Mouse (Mus musculus): ENCODE results near the gene Olfr332. TPM values are rescaled to one million over a fixed set of nuclear protein-coding genes. Genes with fewer than 3 reads are reported as not detected.
"Not testable (repeated sequence)": the region's sequence is repeated elsewhere in the genome, so short reads cannot be mapped to it uniquely, and the experiment has no call there.

Gene Olfr332
- polyA plus RNA-seq (2015; fragmentation: Nextera tagmentation; extraction: Ambion mirVana), result not detected in 2 replicates

DNA sequence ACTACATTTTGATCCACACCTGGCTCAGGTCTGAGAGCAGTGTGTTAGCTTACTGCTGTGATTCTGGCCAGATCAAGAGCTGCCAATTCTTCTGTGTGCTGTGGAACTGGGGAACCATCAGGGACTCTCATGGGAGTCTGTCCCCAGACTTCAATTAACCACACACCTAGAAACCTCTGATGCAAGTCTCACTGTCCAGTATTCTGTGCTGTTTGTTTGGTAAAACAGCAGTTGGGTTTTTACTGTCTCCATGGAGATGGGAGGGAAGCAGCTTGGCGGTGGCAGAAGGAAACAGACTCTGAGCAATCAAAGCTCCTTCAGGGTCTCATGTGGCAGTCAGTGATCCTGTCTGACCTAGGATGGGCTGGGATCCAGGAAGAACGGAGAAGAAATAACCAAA is at the start of gene Olfr332:
TSS of gene Olfr332 (minus strand) at position 101 of the 400 bp plus-strand sequence.
- WGBS, result 66% methylated on average over 2 of the region's 2 CpGs
- Histone ChIP-seq H3K9ac (no peak within 1 kb of the TSS), H3K27ac (no peak within 1 kb of the TSS), H3K4me1 (replicated peaks) (no peaks in the 10 kb centered on the region), H3K36me3 (no peaks in the 10 kb centered on the region), H3K27me3 (replicated peaks) (no peaks in the 10 kb centered on the region), H3K4me3 (replicated peaks) (no peak within 1 kb of the TSS), H3K9me3 (no peaks in the 10 kb centered on the region), H3K4me2 (replicated peaks) (no peak within 1 kb of the TSS)
- no peak for ATAC-seq

- not testable (repeated sequence) for ATAC-seq; H3K9me3 ChIP-seq; H3K4me3 ChIP-seq (replicated peaks); H3K9ac ChIP-seq; H3K4me2 ChIP-seq (replicated peaks); H3K27me3 ChIP-seq (replicated peaks); H3K27ac ChIP-seq; H3K36me3 ChIP-seq; H3K4me1 ChIP-seq (replicated peaks)
Observed at GRCm38 (mm10) chr11:58534736-58535135, 42.4 kb upstream of the Olfr332 start, which contains the start of gene Olfr330. Gene Olfr330, minus strand, starts transcription at chr11:58534836.

GRCm38 (mm10) chr11:58519756-58520155 is 27.4 kb upstream of the Olfr332 start:
- not testable (repeated sequence) for H3K9ac ChIP-seq; H3K9me3 ChIP-seq; H3K27ac ChIP-seq; H3K36me3 ChIP-seq; H3K27me3 ChIP-seq (replicated peaks); H3K4me3 ChIP-seq (replicated peaks); ATAC-seq; H3K4me2 ChIP-seq (replicated peaks); H3K4me1 ChIP-seq (replicated peaks)
- 95% methylated on average over 7 of the region's 9 CpGs for WGBS

DNA sequence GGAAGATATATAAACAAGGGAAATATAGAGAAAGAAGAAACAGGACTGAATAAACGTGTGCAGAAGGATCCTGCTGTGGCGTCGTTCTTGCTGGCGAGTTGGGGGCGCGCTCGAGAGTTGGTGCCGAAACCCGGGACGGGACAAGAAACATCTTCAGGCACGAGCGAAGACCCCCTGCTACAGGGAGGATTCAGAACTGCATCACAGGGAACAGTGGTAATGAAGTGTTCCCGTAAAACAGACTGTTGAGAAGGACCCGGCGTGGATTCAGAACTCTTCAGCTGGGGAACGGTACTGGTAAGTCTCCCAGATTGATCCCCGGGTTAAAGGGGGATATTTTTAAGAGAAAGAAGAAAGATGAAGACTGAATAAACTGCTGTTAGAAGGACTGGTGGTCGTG is 26.6 kb upstream of the Olfr332 start:
- H3K4me2 ChIP-seq (replicated peaks); H3K27me3 ChIP-seq (replicated peaks); H3K27ac ChIP-seq; H3K36me3 ChIP-seq; H3K4me3 ChIP-seq (replicated peaks); H3K4me1 ChIP-seq (replicated peaks); ATAC-seq; H3K9ac ChIP-seq; H3K9me3 ChIP-seq: not testable (repeated sequence)
- 89% methylated on average over 18 of the region's 18 CpGs for WGBS

DNA sequence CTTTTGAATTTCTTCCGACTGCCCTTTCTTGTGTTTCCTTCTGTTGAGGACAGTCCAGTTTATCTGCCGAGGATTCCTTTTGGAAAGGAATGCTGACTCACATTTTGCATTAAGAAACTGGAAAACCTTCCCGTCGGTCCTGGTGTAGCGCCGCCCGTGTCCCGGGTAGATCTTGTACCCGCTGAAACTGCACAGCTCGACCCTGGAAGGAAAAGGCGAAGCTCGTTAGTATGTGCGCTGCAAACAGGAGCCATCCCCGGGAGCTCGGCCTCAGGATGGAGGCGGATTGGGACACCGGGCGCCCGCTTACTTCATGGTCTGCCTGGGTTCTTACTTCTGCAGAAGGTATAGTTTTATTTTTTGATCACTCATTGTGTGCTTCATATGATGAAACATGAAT is 16.7 kb upstream of the Olfr332 start:
- not testable (repeated sequence) for H3K9me3 ChIP-seq; H3K36me3 ChIP-seq; ATAC-seq; H3K27me3 ChIP-seq (replicated peaks); H3K9ac ChIP-seq; H3K27ac ChIP-seq; H3K4me2 ChIP-seq (replicated peaks); H3K4me1 ChIP-seq (replicated peaks); H3K4me3 ChIP-seq (replicated peaks)
- 85% methylated on average over 19 of the region's 19 CpGs for WGBS

- H3K27ac ChIP-seq; ATAC-seq; H3K9me3 ChIP-seq; H3K27me3 ChIP-seq (replicated peaks); H3K4me3 ChIP-seq (replicated peaks); H3K4me1 ChIP-seq (replicated peaks); H3K9ac ChIP-seq; H3K4me2 ChIP-seq (replicated peaks); H3K36me3 ChIP-seq: not testable (repeated sequence)
Observed at GRCm38 (mm10) chr11:58502472-58502871, 10.1 kb upstream of the Olfr332 start, which contains the start of gene Olfr331. Gene Olfr331, minus strand, starts transcription at chr11:58502572.

DNA sequence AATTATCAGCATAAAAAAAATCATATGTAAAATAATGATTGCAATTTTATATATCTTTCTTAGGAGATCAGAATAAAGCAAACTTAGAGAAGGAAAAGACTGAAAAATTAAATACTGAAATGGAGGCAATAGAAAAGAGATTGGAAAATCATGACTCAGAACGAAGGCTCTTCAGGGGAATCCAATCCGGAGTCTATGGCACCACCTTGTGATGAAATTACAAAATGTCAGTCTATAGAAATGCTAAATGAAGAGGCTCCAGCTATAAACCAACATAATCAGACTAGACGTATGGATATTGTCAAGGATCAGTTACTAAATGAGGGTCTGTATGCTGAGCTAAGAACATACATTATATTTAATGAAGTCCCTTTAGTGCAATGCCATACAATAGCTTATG is 6.9 kb upstream of the Olfr332 start:
- Histone ChIP-seq H3K4me3 (replicated peaks) (no peak overlapping the region), H3K9ac (no peak overlapping the region), H3K4me1 (replicated peaks) (no peaks in the 10 kb centered on the region), H3K9me3 (no peaks in the 10 kb centered on the region), H3K36me3 (no peaks in the 10 kb centered on the region), H3K27me3 (replicated peaks) (no peaks in the 10 kb centered on the region), H3K4me2 (replicated peaks) (no peak overlapping the region), H3K27ac (no peak overlapping the region)
- ATAC-seq, result no peak
- WGBS, result 31% methylated on average over 3 of the region's 3 CpGs

GRCm38 (mm10) chr11:58498761-58499160 is 6.4 kb upstream of the Olfr332 start:
- 80% methylated on average over 9 of the region's 9 CpGs for WGBS
- no peaks in the 10 kb centered on the region for H3K36me3 ChIP-seq
- no peak overlapping the region for H3K4me3 ChIP-seq (replicated peaks)
- no peaks in the 10 kb centered on the region for H3K4me1 ChIP-seq (replicated peaks)
- no peak for ATAC-seq
- H3K9ac ChIP-seq, result no peak overlapping the region
- H3K27ac ChIP-seq, result no peak overlapping the region
- no peak overlapping the region for H3K4me2 ChIP-seq (replicated peaks)
- no peaks in the 10 kb centered on the region for H3K9me3 ChIP-seq
- H3K27me3 ChIP-seq (replicated peaks), result no peaks in the 10 kb centered on the region

DNA sequence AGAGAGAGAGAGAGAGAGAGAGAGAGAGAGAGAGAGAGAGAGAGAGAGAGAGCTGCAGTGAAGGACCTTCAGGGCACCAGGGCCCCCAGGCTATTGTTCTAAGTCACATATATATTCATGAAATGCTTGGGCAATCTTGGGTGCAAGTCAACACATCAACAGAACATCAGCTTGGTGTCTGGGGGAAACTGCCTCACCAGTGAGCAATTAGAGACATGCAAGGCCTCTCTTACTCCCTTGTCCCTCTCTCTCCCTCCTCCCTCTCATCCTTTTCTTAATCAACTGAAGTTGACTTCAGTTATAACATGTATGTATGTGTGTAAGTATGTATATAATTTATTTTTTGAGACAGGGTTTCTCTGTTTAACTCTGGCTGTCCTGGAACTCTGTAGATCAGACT is 30.2 kb downstream of the Olfr332 start, which contains the start of gene Olfr30:
TSS of gene Olfr30 (minus strand) at position 101 of the 400 bp plus-strand sequence.
- Histone ChIP-seq H3K9ac (no peak within 1 kb of the TSS), H3K9me3 (no peaks in the 10 kb centered on the region), H3K4me1 (replicated peaks) (no peaks in the 10 kb centered on the region), H3K36me3 (no peaks in the 10 kb centered on the region), H3K4me2 (replicated peaks) (no peak within 1 kb of the TSS), H3K27ac (no peak within 1 kb of the TSS), H3K27me3 (replicated peaks) (no peaks in the 10 kb centered on the region), H3K4me3 (replicated peaks) (no peak within 1 kb of the TSS)
- no peak for ATAC-seq

GRCm38 (mm10) chr11:58453592-58453991 is 38.8 kb downstream of the Olfr332 start:
- no peak for ATAC-seq
- no peaks in the 10 kb centered on the region for H3K4me1 ChIP-seq (replicated peaks)
- 48% methylated on average over 4 of the region's 4 CpGs for WGBS
- no peaks in the 10 kb centered on the region for H3K27me3 ChIP-seq (replicated peaks)
- H3K4me3 ChIP-seq (replicated peaks), result no peak overlapping the region
- no peak overlapping the region for H3K4me2 ChIP-seq (replicated peaks)
- H3K27ac ChIP-seq, result no peak overlapping the region
- no peaks in the 10 kb centered on the region for H3K36me3 ChIP-seq
- no peaks in the 10 kb centered on the region for H3K9me3 ChIP-seq
- no peak overlapping the region for H3K9ac ChIP-seq

DNA sequence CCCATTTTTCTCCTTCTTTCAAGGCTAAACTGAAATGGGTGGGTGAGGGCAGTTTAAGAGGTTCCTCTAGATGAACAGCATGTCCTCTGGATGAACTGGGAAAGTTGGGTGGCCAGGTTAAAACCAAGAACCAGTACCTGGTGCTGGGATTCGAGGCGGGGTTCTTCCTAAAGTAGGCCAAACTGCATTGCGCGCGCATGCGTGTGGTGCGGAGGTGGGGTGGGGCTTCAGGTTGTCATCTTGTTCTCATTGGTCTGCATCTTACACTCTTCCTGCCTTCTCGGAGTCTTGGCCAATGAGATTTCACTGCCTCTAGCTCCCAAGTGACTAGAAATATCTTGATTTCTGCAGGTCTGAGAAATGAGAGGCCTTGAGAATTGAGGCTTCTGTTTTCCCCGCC is 39.6 kb downstream of the Olfr332 start, which contains the start of gene Lypd9:
TSS of gene Lypd9 (minus strand) at position 165 of the 400 bp plus-strand sequence.
- no peaks in the 10 kb centered on the region for H3K27me3 ChIP-seq (replicated peaks)

More for the DNA sequence above, 39.6 kb downstream of the Olfr332 start, which contains the start of gene Lypd9:
- Histone ChIP-seq H3K9ac (no peak within 1 kb of the TSS), H3K4me3 (replicated peaks) (no peak within 1 kb of the TSS), H3K27ac (no peak within 1 kb of the TSS), H3K9me3 (no peaks in the 10 kb centered on the region), H3K4me1 (replicated peaks) (no peaks in the 10 kb centered on the region), H3K4me2 (replicated peaks) (no peak within 1 kb of the TSS), H3K36me3 (no peaks in the 10 kb centered on the region)
- ATAC-seq, result no peak
- 96% methylated on average over 9 of the region's 9 CpGs for WGBS
